Mouse (Mus musculus): Measurements from ENCODE around the gene Rassf5. TPM values are rescaled to one million over a fixed set of nuclear protein-coding genes. Genes with fewer than 3 reads are reported as not detected.
A peak's percentile ranks its signal among the peaks of the same experiment; 100 is the strongest.
"Not testable (repeated sequence)": the region's sequence is repeated elsewhere in the genome, so short reads cannot be mapped to it uniquely, and the experiment has no call there.

Rassf5 gene
- polyA plus RNA-seq, 1 experiment from 2014 or later: 18.2 TPM

- no peak overlapping the region for H3K4me3 ChIP-seq
- no peak overlapping the region for H3K4me2 ChIP-seq
- 75% methylated on average over 6 of the region's 6 CpGs for WGBS
- ATAC-seq (ENCODE audit: extremely low read depth, insufficient number of reproducible peaks, low FRiP score, low TSS enrichment): no peak
- peaks cover 12% of the 10 kb centered on the region for H3K36me3 ChIP-seq
- H3K4me1 ChIP-seq: peaks cover 3% of the 10 kb centered on the region
- H3K9me3 ChIP-seq: no peaks in the 10 kb centered on the region
- H3K27ac ChIP-seq (replicated peaks): no peak overlapping the region
- H3K9ac ChIP-seq: no peak overlapping the region
- peaks cover 20% of the 10 kb centered on the region for H3K27me3 ChIP-seq (replicated peaks)
Observed at GRCm38 (mm10) chr1:131257288-131257687, 12.2 kb upstream of the Rassf5 start.

- H3K9ac ChIP-seq; ATAC-seq (ENCODE audit: extremely low read depth, insufficient number of reproducible peaks, low FRiP score, low TSS enrichment); H3K27ac ChIP-seq (replicated peaks); H3K9me3 ChIP-seq; H3K4me2 ChIP-seq; H3K4me3 ChIP-seq; H3K27me3 ChIP-seq (replicated peaks): not testable (repeated sequence)
- 76% methylated on average over 7 of the region's 7 CpGs for WGBS
- H3K36me3 ChIP-seq: peaks cover 12% of the 10 kb centered on the region
- peaks cover 29% of the 10 kb centered on the region for H3K4me1 ChIP-seq
Observed at GRCm38 (mm10) chr1:131252516-131253250, 7.6 kb upstream of the Rassf5 start.

GRCm38 (mm10) chr1:131246433-131247395, 1.7 kb upstream of the Rassf5 start:
- H3K4me2 ChIP-seq: peak overlapping the region; percentile 97
- peaks cover 35% of the 10 kb centered on the region for H3K27me3 ChIP-seq (replicated peaks)
- H3K4me1 ChIP-seq: peaks cover 65% of the 10 kb centered on the region
- WGBS: under 1% methylated on average over 7 of the region's 7 CpGs
- H3K36me3 ChIP-seq: no peaks in the 10 kb centered on the region
- H3K27ac ChIP-seq (replicated peaks): peak overlapping the region; percentile 65
- no peaks in the 10 kb centered on the region for H3K9me3 ChIP-seq
- peak; percentile 27; the same call in 1 of the 2 replicates for ATAC-seq (ENCODE audit: extremely low read depth, insufficient number of reproducible peaks, low FRiP score, low TSS enrichment)
- peak overlapping the region; percentile 71 for H3K9ac ChIP-seq
- peak overlapping the region; percentile 85 for H3K4me3 ChIP-seq

GRCm38 (mm10) chr1:131245926-131246325, 868 bp upstream of the Rassf5 start:
- H3K4me3 ChIP-seq: peak overlapping the region; percentile 85
- H3K27me3 ChIP-seq (replicated peaks): peaks cover 43% of the 10 kb centered on the region
- H3K4me1 ChIP-seq: peaks cover 60% of the 10 kb centered on the region
- H3K9me3 ChIP-seq: no peaks in the 10 kb centered on the region
- ATAC-seq (ENCODE audit: extremely low read depth, insufficient number of reproducible peaks, low FRiP score, low TSS enrichment): no peak
- H3K4me2 ChIP-seq: peak overlapping the region; percentile 97
- peak overlapping the region; percentile 71; the same call in 1 of the 2 replicates for H3K9ac ChIP-seq
- no peaks in the 10 kb centered on the region for H3K36me3 ChIP-seq
- H3K27ac ChIP-seq (replicated peaks): peak overlapping the region; percentile 65
- 7% methylated on average over 9 of the region's 9 CpGs for WGBS

GRCm38 (mm10) chr1:131244536-131245088, 446 bp downstream of the Rassf5 start:
- Histone ChIP-seq H3K27ac (replicated peaks) (peak overlapping the region; percentile 24; the same call in 1 of the 2 replicates), H3K4me2 (peak overlapping the region; percentile 97), H3K36me3 (no peaks in the 10 kb centered on the region), H3K9me3 (no peaks in the 10 kb centered on the region), H3K4me3 (peak overlapping the region; percentile 85), H3K4me1 (peaks cover 59% of the 10 kb centered on the region), H3K27me3 (replicated peaks) (peaks cover 48% of the 10 kb centered on the region), H3K9ac (peak overlapping the region; percentile 93)
- no peak for ATAC-seq (ENCODE audit: extremely low read depth, insufficient number of reproducible peaks, low FRiP score, low TSS enrichment)
- WGBS: 2% methylated on average over 57 of the region's 57 CpGs

- 0 out of 2 replicates have a peak overlapping the region, but pooled peaks have one; percentile 16 for H3K9ac ChIP-seq
- H3K4me2 ChIP-seq: no peak overlapping the region
- no peak for ATAC-seq (ENCODE audit: extremely low read depth, insufficient number of reproducible peaks, low FRiP score, low TSS enrichment)
- H3K27ac ChIP-seq (replicated peaks): no peak overlapping the region
- WGBS: 50% methylated on average over 6 of the region's 6 CpGs
- H3K36me3 ChIP-seq: no peaks in the 10 kb centered on the region
- no peak overlapping the region for H3K4me3 ChIP-seq
- H3K9me3 ChIP-seq: no peaks in the 10 kb centered on the region
- peaks cover 74% of the 10 kb centered on the region for H3K4me1 ChIP-seq
- H3K27me3 ChIP-seq (replicated peaks): peaks cover 44% of the 10 kb centered on the region
Observed at GRCm38 (mm10) chr1:131242956-131243355, 2.1 kb downstream of the Rassf5 start.

- peaks cover 65% of the 10 kb centered on the region for H3K4me1 ChIP-seq
- H3K9me3 ChIP-seq: no peaks in the 10 kb centered on the region
- WGBS: 69% methylated on average over 12 of the region's 12 CpGs
- peak overlapping the region; percentile 13 for H3K27ac ChIP-seq (replicated peaks)
- H3K4me3 ChIP-seq: no peak overlapping the region
- 0 out of 2 replicates have a peak overlapping the region, but pooled peaks have one; percentile 21 for H3K9ac ChIP-seq
- ATAC-seq (ENCODE audit: extremely low read depth, insufficient number of reproducible peaks, low FRiP score, low TSS enrichment): no peak; the same call in 1 of the 2 replicates
- H3K36me3 ChIP-seq: no peaks in the 10 kb centered on the region
- peaks cover 39% of the 10 kb centered on the region for H3K27me3 ChIP-seq (replicated peaks)
- H3K4me2 ChIP-seq: no peak overlapping the region
Observed at GRCm38 (mm10) chr1:131239576-131240193, 5.4 kb downstream of the Rassf5 start.

- no peak overlapping the region for H3K4me2 ChIP-seq
- no peaks in the 10 kb centered on the region for H3K36me3 ChIP-seq
- peaks cover 31% of the 10 kb centered on the region for H3K27me3 ChIP-seq (replicated peaks)
- H3K27ac ChIP-seq (replicated peaks): peak overlapping the region; percentile 13
- no peak overlapping the region for H3K4me3 ChIP-seq
- peaks cover 66% of the 10 kb centered on the region for H3K4me1 ChIP-seq
- no peak; the same call in 1 of the 2 replicates for ATAC-seq (ENCODE audit: extremely low read depth, insufficient number of reproducible peaks, low FRiP score, low TSS enrichment)
- no peak overlapping the region for H3K9ac ChIP-seq
- WGBS: 40% methylated on average over 8 of the region's 8 CpGs
- no peaks in the 10 kb centered on the region for H3K9me3 ChIP-seq
Observed at GRCm38 (mm10) chr1:131238931-131239381, 6.1 kb downstream of the Rassf5 start.

GRCm38 (mm10) chr1:131236077-131236476, 9.0 kb downstream of the Rassf5 start:
- no peaks in the 10 kb centered on the region for H3K36me3 ChIP-seq
- H3K4me2 ChIP-seq: no peak overlapping the region
- peaks cover 77% of the 10 kb centered on the region for H3K4me1 ChIP-seq
- peaks cover 7% of the 10 kb centered on the region; the same call in 1 of the 2 replicates for H3K27me3 ChIP-seq (replicated peaks)
- H3K9me3 ChIP-seq: no peaks in the 10 kb centered on the region
- ATAC-seq (ENCODE audit: extremely low read depth, insufficient number of reproducible peaks, low FRiP score, low TSS enrichment): no peak
- H3K4me3 ChIP-seq: no peak overlapping the region
- WGBS: 42% methylated on average over 7 of the region's 7 CpGs
- H3K27ac ChIP-seq (replicated peaks): peak overlapping the region; percentile 13; the same call in 1 of the 2 replicates
- peak overlapping the region; percentile 33; the same call in 1 of the 2 replicates for H3K9ac ChIP-seq

GRCm38 (mm10) chr1:131233527-131233926, 11.5 kb downstream of the Rassf5 start:
- peak overlapping the region; percentile 87 for H3K27ac ChIP-seq (replicated peaks)
- H3K4me1 ChIP-seq: peaks cover 77% of the 10 kb centered on the region
- ATAC-seq (ENCODE audit: extremely low read depth, insufficient number of reproducible peaks, low FRiP score, low TSS enrichment): no peak
- no peaks in the 10 kb centered on the region for H3K27me3 ChIP-seq (replicated peaks)
- H3K4me3 ChIP-seq: peak overlapping the region; percentile 41
- 12% methylated on average over 12 of the region's 12 CpGs for WGBS
- no peaks in the 10 kb centered on the region for H3K36me3 ChIP-seq
- H3K9me3 ChIP-seq: no peaks in the 10 kb centered on the region
- H3K4me2 ChIP-seq: peak overlapping the region; percentile 65
- peak overlapping the region; percentile 81 for H3K9ac ChIP-seq
